Mouse (Mus musculus) myocyte (in vitro differentiated cells): ENCODE measurements around the gene Ciapin1.

Experiments
- CEBPB ChIP-seq: IDR thresholded peaks from 2 replicates; pipeline ENCODE4 v1.6.1; 2011; ENCODE audit warnings: mild to moderate bottlenecking, moderate library complexity; ENCODE audit not compliant: poor library complexity, insufficient read depth, severe bottlenecking
- E2F4 ChIP-seq: IDR thresholded peaks from one replicate; pipeline ENCODE4 v1.6.1; 2011; ENCODE audit warnings: mild to moderate bottlenecking, control low read depth, moderate library complexity; ENCODE audit not compliant: insufficient read depth
- MAX ChIP-seq: IDR thresholded peaks from one replicate; pipeline ENCODE4 v1.6.1; 2011; ENCODE audit warnings: low read depth, mild to moderate bottlenecking, control low read depth
- MYOD1 ChIP-seq, 3 experiments: IDR thresholded peaks; one replicate each; pipeline ENCODE4 v1.6.1; 2011; ENCODE audit warnings: control low read depth in 2 of 3, low read depth in 2 of 3, mild to moderate bottlenecking in 2 of 3, moderate library complexity in 1 of 3; ENCODE audit not compliant: insufficient read length in 2 of 3, control insufficient read depth in 1 of 3
- MYOG ChIP-seq, 3 experiments: IDR thresholded peaks; one replicate each; pipeline ENCODE4 v1.6.1; 2011; ENCODE audit warnings: control low read depth in 2 of 3, low read depth in 2 of 3, mild to moderate bottlenecking in 2 of 3; ENCODE audit not compliant: insufficient read length in 2 of 3, control insufficient read depth in 1 of 3, insufficient read depth in 1 of 3
- POLR2A ChIP-seq: IDR thresholded peaks from one replicate; pipeline ENCODE4 v1.6.1; 2011; ENCODE audit warnings: low read depth, mild to moderate bottlenecking, control low read depth, moderate library complexity; ENCODE audit not compliant: insufficient read length
- POLR2AphosphoS2 ChIP-seq: IDR thresholded peaks from one replicate; pipeline ENCODE4 v1.6.1; 2011; ENCODE audit warnings: low read depth, control low read depth; ENCODE audit not compliant: insufficient read length
- SRF ChIP-seq: IDR thresholded peaks from one replicate; pipeline ENCODE4 v1.6.1; 2011; ENCODE audit warnings: low read depth; ENCODE audit not compliant: control insufficient read depth, insufficient read length
- TCF12 ChIP-seq: IDR thresholded peaks from one replicate; pipeline ENCODE4 v1.6.1; 2011; ENCODE audit warnings: mild to moderate bottlenecking, control low read depth; ENCODE audit not compliant: poor library complexity, insufficient read depth, severe bottlenecking
- USF1 ChIP-seq: IDR thresholded peaks from one replicate; pipeline ENCODE4 v1.6.1; 2011; ENCODE audit warnings: low read depth, mild to moderate bottlenecking, control low read depth, moderate library complexity

- TF ChIP-seq POLR2A = no peak
- no peak for TF ChIP-seq E2F4
- TF ChIP-seq TCF12 = no peak
- no peak for TF ChIP-seq USF1
- no peak for TF ChIP-seq POLR2AphosphoS2
- TF ChIP-seq CEBPB = no peak
- TF ChIP-seq MYOD1 (IDR thresholded peaks at IDR 0.05; ENCODE audit: control insufficient read depth in 1 of 3, insufficient read length in 2 of 3, low read depth in 2 of 3) = no peak
- no peak for TF ChIP-seq MAX
- TF ChIP-seq SRF = no peak
- TF ChIP-seq MYOG (IDR thresholded peaks at IDR 0.05; ENCODE audit: control insufficient read depth in 1 of 3, insufficient read depth in 1 of 3, insufficient read length in 2 of 3, low read depth in 2 of 3) = no peak
These were observed 30.7 kb downstream of the Ciapin1 start for GRCm38 (mm10) chr8:94807506-94807905.
